Mouse (Mus musculus) hindlimb bud, embryonic 11.5 days (tissue): ENCODE data around the gene Olfr600.
"Not testable (repeated sequence)": the region's sequence is repeated elsewhere in the genome, so short reads cannot be mapped to it uniquely, and the experiment has no call there.

Experiments used
- DNase-seq: peaks from one replicate; pipeline ENCODE4 v3.0.0-alpha.2; 2012; ENCODE audit warnings: low read depth, low spot score; ENCODE audit errors: extremely low spot score

The Olfr600 gene

DNA sequence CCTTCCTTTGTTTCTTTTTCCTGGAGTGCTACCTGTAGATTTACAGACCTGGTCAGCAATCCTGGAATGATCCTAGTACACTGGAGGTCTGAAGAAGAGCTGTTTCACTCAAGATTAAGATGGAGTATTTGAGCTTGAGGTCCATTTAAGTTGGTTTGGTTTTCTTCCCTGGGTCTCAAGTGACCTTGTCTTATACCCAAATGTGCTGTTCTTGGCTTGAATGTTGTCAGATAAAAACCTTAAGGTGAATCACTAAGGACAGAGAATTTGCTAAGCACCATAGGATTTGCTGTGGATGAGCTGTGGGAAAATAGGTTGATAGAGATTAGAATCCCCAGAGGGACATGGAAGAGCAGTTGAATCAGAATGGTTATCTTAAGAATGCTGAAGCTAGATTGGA, at the start of gene Olfr600:
TSS of gene Olfr600 (minus strand) at position 101 of the 400 bp plus-strand sequence.
- DNase-seq, result no peak

- no peak for DNase-seq
These were observed 49.5 kb upstream of the Olfr600 start for GRCm38 (mm10) chr7:103398981-103399380.

DNA sequence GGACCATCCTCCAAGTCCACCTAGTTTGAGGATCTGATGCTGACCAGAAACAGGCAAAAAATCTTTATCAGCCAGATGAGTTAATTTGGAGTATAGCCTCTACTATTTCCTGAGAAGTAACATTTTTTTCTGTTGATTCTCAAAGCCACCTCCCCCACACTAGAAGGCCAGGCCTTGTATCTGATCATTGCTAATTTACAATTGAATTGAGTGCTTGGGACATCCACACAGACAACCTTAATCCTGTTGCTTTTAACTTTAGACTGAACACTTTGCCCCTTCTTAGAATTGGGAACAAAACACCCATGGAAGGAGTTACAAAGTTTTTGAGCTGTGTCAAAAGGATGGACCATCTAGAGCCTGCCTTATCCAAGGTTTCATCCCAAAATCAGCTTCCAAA, 48.3 kb upstream of the Olfr600 start:
- no peak for DNase-seq

DNA sequence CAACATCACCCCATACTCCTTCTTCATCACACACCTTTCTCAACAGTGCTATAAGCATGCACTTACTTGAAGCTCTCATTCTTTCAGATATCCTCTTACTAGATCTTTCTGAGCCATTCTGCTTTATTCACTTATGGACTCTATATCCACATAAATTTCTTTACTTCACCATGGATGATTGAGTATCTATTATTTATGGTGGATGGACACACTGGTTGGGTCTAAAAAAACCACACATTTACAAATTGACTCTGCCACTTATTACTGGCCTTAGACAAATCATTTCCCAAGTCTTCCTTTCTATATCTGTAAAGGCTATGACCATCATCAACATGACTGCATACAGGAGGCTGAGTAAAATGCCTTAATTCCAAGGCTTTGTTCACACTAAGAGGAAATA, 36.6 kb upstream of the Olfr600 start, which contains the start of gene Olfr603:
TSS of gene Olfr603 (minus strand) at position 101 of the 400 bp plus-strand sequence.
- DNase-seq, result no peak

- no peak for DNase-seq
These were observed 13.1 kb upstream of the Olfr600 start, which contains the start of gene Olfr601 for GRCm38 (mm10) chr7:103362555-103362954. Olfr601 (minus strand) TSS chr7:103362655.

DNA sequence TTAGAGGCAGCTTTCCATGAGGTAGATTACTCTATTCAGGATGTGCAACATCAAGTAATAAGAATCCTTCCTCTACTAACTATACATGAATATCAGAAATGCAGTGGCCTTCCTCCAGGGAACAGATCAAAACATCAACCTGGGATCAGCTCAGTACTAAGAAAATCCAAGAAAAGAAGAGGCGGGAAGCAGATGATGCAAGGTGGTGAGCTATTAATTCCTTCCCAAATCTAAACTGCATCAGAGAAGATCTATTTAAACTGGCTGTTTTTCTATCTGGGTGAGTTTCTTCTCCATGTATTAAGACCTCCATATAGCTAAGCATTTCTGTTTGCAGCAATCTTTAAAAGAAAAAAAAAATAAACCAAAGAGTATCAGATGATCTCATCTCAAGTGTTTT, 13.9 kb downstream of the Olfr600 start, which contains the start of gene Olfr599:
TSS of gene Olfr599 (plus strand) at position 301 of the 400 bp plus-strand sequence.
- no peak for DNase-seq

- DNase-seq, result no peak
These were observed 26.2 kb downstream of the Olfr600 start, which contains the start of gene Olfr598 for GRCm38 (mm10) chr7:103323268-103323667. Olfr598 (plus strand) TSS chr7:103323568.

DNA sequence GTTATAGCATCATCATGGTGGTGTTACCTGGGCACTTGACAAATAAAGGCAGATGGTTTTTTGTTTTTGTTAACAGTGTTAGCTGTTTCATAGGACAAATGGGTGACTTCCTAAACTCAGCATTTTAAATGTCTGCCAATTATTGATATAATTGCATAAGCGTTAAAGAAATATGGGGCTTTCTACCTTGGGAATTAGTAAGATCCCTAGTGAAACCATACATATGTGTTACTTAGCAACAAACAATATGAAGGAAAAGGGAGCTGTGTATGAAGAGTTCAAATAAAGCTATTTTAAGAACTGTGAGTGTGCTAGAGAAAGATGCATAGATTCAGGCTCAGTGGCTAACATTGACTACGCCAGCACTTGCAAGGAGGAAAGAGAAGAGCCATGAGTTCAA, 33.5 kb downstream of the Olfr600 start, which contains the start of gene Olfr597:
TSS of gene Olfr597 (plus strand) at position 301 of the 400 bp plus-strand sequence.
- not testable (repeated sequence) for DNase-seq

GRCm38 (mm10) chr7:103305348-103305747, 44.1 kb downstream of the Olfr600 start, which contains the start of gene Olfr596:
Olfr596 (plus strand) TSS chr7:103305648.
- DNase-seq, result not testable (repeated sequence)
